ENCODE assay signal across 8 mouse cellular contexts in genomic region chr9:44233802-44234478, GRCm38 (mm10). TPM values are rescaled to one million over a fixed set of nuclear protein-coding genes. Genes with fewer than 3 reads are reported as not detected.
A peak's percentile ranks its signal among the peaks of the same experiment; 100 is the strongest.
DNase-seq lines count a peak whose midpoint lies in the region; ATAC-seq and TF ChIP-seq lines count a peak whose summit lies in the region.

Gene Cbl (minus strand): TSS chr9:44234049.

- peak within 1 kb of the TSS; percentile 86 for H3K9ac ChIP-seq in CH12.LX (ENCODE audit: insufficient read depth, low read depth)
- peak within 1 kb of the TSS; percentile 92 for H3K9ac ChIP-seq in forebrain, embryonic 11.5 days (ENCODE audit: low read length)
- H3K9ac ChIP-seq in heart, embryonic 16.5 days (ENCODE audit: low read length), result peak within 1 kb of the TSS; percentile 97
- H3K9ac ChIP-seq in liver, embryonic 15.5 days, result peak within 1 kb of the TSS; percentile 96
- peak within 1 kb of the TSS; percentile 77 for H3K9ac ChIP-seq in neural tube, embryonic 12.5 days

- WGBS in forebrain, embryonic 11.5 days, result under 1% methylated on average over 55 of the region's 76 CpGs
- WGBS in heart, embryonic 16.5 days, result under 1% methylated on average over 61 of the region's 76 CpGs
- 0% methylated on average over 68 of the region's 76 CpGs for WGBS in liver, embryonic 15.5 days (ENCODE audit: insufficient replicate concordance)
- under 1% methylated on average over 70 of the region's 76 CpGs for WGBS in neural tube, embryonic 12.5 days

- peak within 1 kb of the TSS; percentile 94 for H3K4me2 ChIP-seq in CH12.LX (ENCODE audit: insufficient read depth, low read depth, poor library complexity, severe bottlenecking)
- H3K4me2 ChIP-seq in forebrain, embryonic 11.5 days (ENCODE audit: low read depth, low read length, severe bottlenecking), result peak within 1 kb of the TSS; percentile 77
- peak within 1 kb of the TSS; percentile 73 for H3K4me2 ChIP-seq in heart, embryonic 16.5 days (ENCODE audit: low read depth, low read length)
- H3K4me2 ChIP-seq in liver, embryonic 15.5 days, result peak within 1 kb of the TSS; percentile 85
- H3K4me2 ChIP-seq in neural tube, embryonic 12.5 days (replicated peaks), result peak within 1 kb of the TSS; percentile 61

- peak; percentile 85 for TF ChIP-seq POLR2A in CH12.LX (IDR thresholded peaks at IDR 0.05; ENCODE audit: low read depth, low read length)

- ATAC-seq in forebrain, embryonic 11.5 days (replicated peaks; ENCODE audit: low FRiP score), result peak; percentile 92
- peak; percentile 93 for ATAC-seq in heart, embryonic 16.5 days (replicated peaks; ENCODE audit: extremely low read depth, insufficient read depth, low FRiP score)
- peak; percentile 92 for ATAC-seq in liver, embryonic 15.5 days (ENCODE audit: insufficient read depth)
- ATAC-seq in neural tube, embryonic 12.5 days (ENCODE audit: low FRiP score, low read depth), result peak; percentile 94

- H3K36me3 ChIP-seq in CH12.LX (replicated peaks in 1 of 2; ENCODE audit: control insufficient read depth in 1 of 2, insufficient read depth in 1 of 2, low read length in 1 of 2), result peaks cover 2 to 12% of the 10 kb centered on the region in 2 experiments
- H3K36me3 ChIP-seq in forebrain, embryonic 11.5 days (ENCODE audit: control insufficient read depth, insufficient read depth, low read length), result no peaks in the 10 kb centered on the region
- no peaks in the 10 kb centered on the region for H3K36me3 ChIP-seq in heart, embryonic 16.5 days (ENCODE audit: control insufficient read depth, insufficient read depth)
- H3K36me3 ChIP-seq in liver, embryonic 15.5 days (replicated peaks), result no peaks in the 10 kb centered on the region; the same call in 1 of the 2 replicates
- H3K36me3 ChIP-seq in neural tube, embryonic 12.5 days, result no peaks in the 10 kb centered on the region

- TF ChIP-seq EP300 in CH12.LX (IDR thresholded peaks at IDR 0.05; ENCODE audit: low read length), result no peak; the same call in 1 of the 2 replicates

- dilution Hi-C loops in CH12.LX (cut with MboI; ENCODE audit: extremely low pct_ligation_motif_present, extremely low pct_unique_long_range_greater_than_20kb, low sequenced_read_pairs), result no loop called here

- peak within 1 kb of the TSS; percentile 85 to 100 (median 92) for H3K4me3 ChIP-seq in CH12.LX (replicated peaks in 1 of 3; ENCODE audit: low read depth in 2 of 3, low read length in 2 of 3, poor library complexity in 1 of 3)
- H3K4me3 ChIP-seq in forebrain, embryonic 11.5 days (ENCODE audit: low read depth, low read length), result peak within 1 kb of the TSS; percentile 85
- H3K4me3 ChIP-seq in heart, embryonic 16.5 days (ENCODE audit: low read length), result peak within 1 kb of the TSS; percentile 97
- H3K4me3 ChIP-seq in liver, embryonic 15.5 days (replicated peaks), result peak within 1 kb of the TSS; percentile 92
- peak within 1 kb of the TSS; percentile 65 for H3K4me3 ChIP-seq in neural tube, embryonic 12.5 days

- peaks cover 45% of the 10 kb centered on the region for H3K79me2 ChIP-seq in CH12.LX (replicated peaks; ENCODE audit: control insufficient read depth, extremely low read depth, insufficient read depth, poor library complexity, severe bottlenecking)

- no peaks in the 10 kb centered on the region for H3K27me3 ChIP-seq in CH12.LX (replicated peaks)
- H3K27me3 ChIP-seq in forebrain, embryonic 11.5 days (ENCODE audit: control insufficient read depth, insufficient read depth, low read length), result no peaks in the 10 kb centered on the region
- H3K27me3 ChIP-seq in heart, embryonic 16.5 days (ENCODE audit: control insufficient read depth, insufficient read depth, low read length), result no peaks in the 10 kb centered on the region
- H3K27me3 ChIP-seq in liver, embryonic 15.5 days, result no peaks in the 10 kb centered on the region
- no peaks in the 10 kb centered on the region for H3K27me3 ChIP-seq in neural tube, embryonic 12.5 days (replicated peaks)

- peak within 1 kb of the TSS; percentile 84 for H3K27ac ChIP-seq in CH12.LX (ENCODE audit: insufficient read depth, low read depth)
- peak within 1 kb of the TSS; percentile 86 for H3K27ac ChIP-seq in forebrain, embryonic 11.5 days (ENCODE audit: low read depth, low read length)
- peak within 1 kb of the TSS; percentile 96 for H3K27ac ChIP-seq in heart, embryonic 16.5 days (ENCODE audit: low read length)
- peak within 1 kb of the TSS; percentile 90 for H3K27ac ChIP-seq in liver, embryonic 15.5 days (replicated peaks)
- H3K27ac ChIP-seq in neural tube, embryonic 12.5 days, result peak within 1 kb of the TSS; percentile 86

- peaks cover 15 to 62% of the 10 kb centered on the region in 2 experiments; a peak in 3 of 4 replicates for H3K4me1 ChIP-seq in CH12.LX (ENCODE audit: control insufficient read depth in 1 of 2, insufficient read depth in 2 of 2)
- no peaks in the 10 kb centered on the region; the same call in 1 of the 2 replicates for H3K4me1 ChIP-seq in forebrain, embryonic 11.5 days (replicated peaks; ENCODE audit: control insufficient read depth, insufficient read depth, low read length)
- H3K4me1 ChIP-seq in heart, embryonic 16.5 days (ENCODE audit: control insufficient read depth, insufficient read depth, low read length), result peaks cover 33% of the 10 kb centered on the region
- H3K4me1 ChIP-seq in liver, embryonic 15.5 days (replicated peaks), result peaks cover 31% of the 10 kb centered on the region
- H3K4me1 ChIP-seq in neural tube, embryonic 12.5 days, result peaks cover 14% of the 10 kb centered on the region

- TF ChIP-seq CTCF in CH12.LX (conservative IDR thresholded peaks at IDR 0.05 in 1 of 2, IDR thresholded peaks at IDR 0.05 in 1 of 2; ENCODE audit: low read depth in 2 of 2, low read length in 2 of 2), result peak; percentile 49 to 84

- no peaks in the 10 kb centered on the region for H3K9me3 ChIP-seq in CH12.LX (replicated peaks; ENCODE audit: low read length)
- H3K9me3 ChIP-seq in forebrain, embryonic 11.5 days (ENCODE audit: control insufficient read depth, low read length), result no peaks in the 10 kb centered on the region
- no peaks in the 10 kb centered on the region for H3K9me3 ChIP-seq in heart, embryonic 16.5 days (replicated peaks; ENCODE audit: control insufficient read depth, low read length)
- no peaks in the 10 kb centered on the region for H3K9me3 ChIP-seq in liver, embryonic 15.5 days (replicated peaks)
- H3K9me3 ChIP-seq in neural tube, embryonic 12.5 days, result no peaks in the 10 kb centered on the region

- peak; percentile 28 for TF ChIP-seq RAD21 in CH12.LX (IDR thresholded peaks at IDR 0.05; ENCODE audit: low read depth, low read length)

- peak; percentile 98 for DNase-seq in CH12.LX (ENCODE audit: extremely low read depth)
- peak; percentile 99 for DNase-seq in c-Kit-positive CD71-positive TER-119-negative erythroid progenitor cells, embryonic 14.5 days (ENCODE audit: low read depth)
- DNase-seq in forebrain, embryonic 11.5 days (ENCODE audit: low spot score), result peak; percentile 99
- peak; percentile 98 for DNase-seq in kidney, postnatal 36 days
- DNase-seq in telencephalon, adult 2 months (ENCODE audit: low read depth, low spot score), result peak; percentile 94

- in situ Hi-C loops in CH12.LX (cut with MboI; ENCODE audit: low pct_ligation_motif_present, low pct_unique_long_range_greater_than_20kb, low sequenced_read_pairs), result loop anchor here (10.0 kb wide), 1 partner anchor 49 kb away; no protein-coding TSS in a partner anchor

TF ChIP-seq in CH12.LX, 34 proteins besides CTCF, POLR2A, EP300 and RAD21 (continues in another document):
- no peak for TF ChIP-seq ZKSCAN1 (IDR thresholded peaks at IDR 0.05; ENCODE audit: borderline replicate concordance, low read depth, low read length)
- TF ChIP-seq UBTF (IDR thresholded peaks at IDR 0.05; ENCODE audit: low read depth, low read length), result peak; percentile 75; the same call in 1 of the 2 replicates
- no peak; the same call in 1 of the 2 replicates for TF ChIP-seq MXI1 (IDR thresholded peaks at IDR 0.05; ENCODE audit: low read depth, low read length)
- TF ChIP-seq ETS1 (conservative IDR thresholded peaks at IDR 0.05; ENCODE audit: low read depth, low read length), result no peak; the same call in 1 of the 2 replicates
- 0 out of 2 replicates have a peak, but pooled peaks have one; percentile 24 for TF ChIP-seq ZNF384 (IDR thresholded peaks at IDR 0.05; ENCODE audit: low read depth, low read length)
- TF ChIP-seq IRF4 (IDR thresholded peaks at IDR 0.05; ENCODE audit: low read depth, low read length), result peak; percentile 42; the same call in 1 of the 2 replicates
- TF ChIP-seq TBP (conservative IDR thresholded peaks at IDR 0.05; ENCODE audit: low read depth, low read length), result peak; percentile 83; the same call in 1 of the 2 replicates
- TF ChIP-seq RCOR1 (conservative IDR thresholded peaks at IDR 0.05; ENCODE audit: low read depth, low read length), result no peak
- TF ChIP-seq JUN (IDR thresholded peaks at IDR 0.05; ENCODE audit: insufficient read depth, low read depth, low read length), result no peak
- TF ChIP-seq SMC3 (IDR thresholded peaks at IDR 0.05; ENCODE audit: low read depth, low read length), result peak; percentile 67
- no peak; the same call in 1 of the 2 replicates for TF ChIP-seq ZMIZ1 (IDR thresholded peaks at IDR 0.05; ENCODE audit: low read depth, low read length)
- TF ChIP-seq NELFE (IDR thresholded peaks at IDR 0.05; ENCODE audit: low read depth, low read length), result peak; percentile 88
- no peak for TF ChIP-seq USF1 (IDR thresholded peaks at IDR 0.05; ENCODE audit: low read depth, low read length)
- TF ChIP-seq MAZ (IDR thresholded peaks at IDR 0.05; ENCODE audit: low read depth, low read length), result peak; percentile 95
- TF ChIP-seq NRF1 (IDR thresholded peaks at IDR 0.05; ENCODE audit: low read depth, low read length), result peak; percentile 87
- no peak for TF ChIP-seq CHD2 (IDR thresholded peaks at IDR 0.05; ENCODE audit: low read length)
- TF ChIP-seq MYC (IDR thresholded peaks at IDR 0.05; ENCODE audit: low read depth, low read length), result peak; percentile 65; the same call in 1 of the 2 replicates
- TF ChIP-seq MAX (IDR thresholded peaks at IDR 0.05; ENCODE audit: low read length), result no peak; the same call in 1 of the 2 replicates
- TF ChIP-seq ZC3H11A (IDR thresholded peaks at IDR 0.05; ENCODE audit: low read depth, low read length), result no peak
- peak; percentile 82; the same call in 1 of the 2 replicates for TF ChIP-seq POLR2AphosphoS2 (IDR thresholded peaks at IDR 0.05; ENCODE audit: low read depth, low read length)
- TF ChIP-seq TCF12 (IDR thresholded peaks at IDR 0.05; ENCODE audit: low read depth, low read length), result peak; percentile 63

RNA-seq across cellular contexts. Expression of gene Cbl, which starts in this region (rescaled TPM):
- total RNA-seq in CH12.LX (2012; rRNA removed) (11.9 and 13.4 TPM in 2 replicates), CH12.LX (2014; rRNA removed) (6.5 and 8.3 TPM in 2 replicates)
- polyA plus RNA-seq in CH12.LX (2012; ENCODE audit: insufficient read length, low read depth), result 27.1 and 39.0 TPM in 2 replicates
- 25.9 and 26.2 TPM in 2 replicates for polyA plus RNA-seq in forebrain, embryonic 11.5 days (2014; fragmentation: Nextera tagmentation; extraction: Ambion mirVana)
- 12.6 and 13.0 TPM in 2 replicates for polyA plus RNA-seq in heart, embryonic 16.5 days (2015; fragmentation: Nextera tagmentation; extraction: Ambion mirVana)
- polyA plus RNA-seq in liver, embryonic 15.5 days (2015; fragmentation: Nextera tagmentation; extraction: Ambion mirVana), result 5.1 and 5.8 TPM in 2 replicates
- 22.1 and 25.5 TPM in 2 replicates for polyA plus RNA-seq in neural tube, embryonic 12.5 days (2016; fragmentation: Nextera tagmentation; extraction: Ambion mirVana)

Comparison
In these comparisons a context has a peak if more than half of its experiments do, and no peak if none do; other contexts are left out.
1. Peak in every context shown above with its lines: DNase-seq, ATAC-seq, H3K4me3 ChIP-seq and H3K27ac ChIP-seq.